Mouse (Mus musculus): ENCODE results near the gene Cdc14a. TPM values are rescaled to one million over a fixed set of nuclear protein-coding genes. Genes with fewer than 3 reads are reported as not detected.
"Not testable (repeated sequence)": the region's sequence is repeated elsewhere in the genome, so short reads cannot be mapped to it uniquely, and the experiment has no call there.

Cdc14a gene
- total RNA-seq, 1 experiment from 2014 or later: 14.3 TPM

GRCm38 (mm10) chr3:116373196-116373595, 50.6 kb downstream of the Cdc14a start:
- DNase-seq: no peak

- no peak for DNase-seq
Observed at GRCm38 (mm10) chr3:116368868-116369437, 54.9 kb downstream of the Cdc14a start.

GRCm38 (mm10) chr3:116366125-116366524, 57.7 kb downstream of the Cdc14a start:
- DNase-seq: no peak

GRCm38 (mm10) chr3:116361906-116362305, 61.9 kb downstream of the Cdc14a start:
- no peak for DNase-seq

GRCm38 (mm10) chr3:116361101-116361500, 62.7 kb downstream of the Cdc14a start:
- DNase-seq: no peak

- no peak for DNase-seq
Observed at GRCm38 (mm10) chr3:116357866-116358265, 66.0 kb downstream of the Cdc14a start.

- no peak for DNase-seq
Observed at GRCm38 (mm10) chr3:116357180-116357579, 66.7 kb downstream of the Cdc14a start.

- no peak for DNase-seq
Observed at GRCm38 (mm10) chr3:116355026-116355788, 68.6 kb downstream of the Cdc14a start.

GRCm38 (mm10) chr3:116352486-116352885, 71.3 kb downstream of the Cdc14a start:
- DNase-seq: peak; percentile 15

- DNase-seq: no peak
Observed at GRCm38 (mm10) chr3:116350389-116350967, 73.4 kb downstream of the Cdc14a start.

GRCm38 (mm10) chr3:116347571-116347970, 76.3 kb downstream of the Cdc14a start:
- not testable (repeated sequence) for DNase-seq

- no peak for DNase-seq
Observed at GRCm38 (mm10) chr3:116345245-116345644, 78.6 kb downstream of the Cdc14a start.

GRCm38 (mm10) chr3:116342251-116342650, 81.6 kb downstream of the Cdc14a start:
- no peak for DNase-seq

GRCm38 (mm10) chr3:116340950-116341624, 82.7 kb downstream of the Cdc14a start:
- peak; percentile 71 for DNase-seq

- no peak for DNase-seq
Observed at GRCm38 (mm10) chr3:116340281-116340680, 83.6 kb downstream of the Cdc14a start.

GRCm38 (mm10) chr3:116338616-116339015, 85.2 kb downstream of the Cdc14a start:
- DNase-seq: no peak

GRCm38 (mm10) chr3:116337840-116338239, 86.0 kb downstream of the Cdc14a start:
- DNase-seq: no peak

- DNase-seq: no peak
Observed at GRCm38 (mm10) chr3:116335036-116335435, 88.8 kb downstream of the Cdc14a start.

- no peak for DNase-seq
Observed at GRCm38 (mm10) chr3:116333711-116334110, 90.1 kb downstream of the Cdc14a start.

GRCm38 (mm10) chr3:116333229-116333628, 90.6 kb downstream of the Cdc14a start:
- DNase-seq: peak; percentile 61

- DNase-seq: peak; percentile 38
Observed at GRCm38 (mm10) chr3:116331811-116332464, 91.9 kb downstream of the Cdc14a start.

- DNase-seq: no peak
Observed at GRCm38 (mm10) chr3:116329976-116330375, 93.9 kb downstream of the Cdc14a start.
